Mouse (Mus musculus): Measurements from ENCODE around the gene Ccdc18. TPM values are rescaled to one million over a fixed set of nuclear protein-coding genes. Genes with fewer than 3 reads are reported as not detected.

Gene Ccdc18
- polyA plus RNA-seq, 1 experiment from 2014 or later: 13.6 TPM

DNA sequence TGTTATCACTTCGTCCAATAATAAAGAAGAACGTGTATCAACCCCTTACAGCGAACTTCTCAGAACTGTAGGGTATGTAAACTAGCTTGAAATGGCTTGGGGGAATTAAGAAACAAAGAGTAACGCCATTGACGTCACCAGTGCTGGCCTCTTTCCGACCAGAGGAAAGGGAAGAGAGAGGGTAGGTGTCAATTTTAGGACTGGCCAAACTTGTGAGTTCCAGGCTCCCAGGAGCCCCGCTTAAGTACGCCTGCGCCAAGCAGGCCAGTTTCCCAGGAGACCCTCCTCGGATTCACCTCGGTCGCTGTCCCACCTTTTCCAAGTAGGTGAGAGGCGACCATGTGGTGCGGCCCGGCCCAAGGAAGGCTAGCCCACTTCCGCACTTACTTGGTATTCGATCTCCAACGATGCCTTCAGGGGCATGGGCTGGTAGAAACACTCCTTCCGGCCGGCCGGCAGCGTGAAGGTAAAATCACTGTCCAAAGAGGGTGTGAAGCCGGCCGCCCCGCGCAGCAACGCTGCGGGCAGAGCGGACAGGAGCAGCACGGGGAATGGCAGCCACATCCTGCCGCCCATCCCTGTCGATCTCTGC is 730 bp upstream of the Ccdc18 start:
- peaks cover 3% of the 10 kb centered on the region; the same call in 1 of the 2 replicates for H3K36me3 ChIP-seq (ENCODE audit: control insufficient read depth, insufficient read depth, low read length)
- H3K4me3 ChIP-seq (ENCODE audit: low read length): peak overlapping the region; percentile 79
- peak overlapping the region; percentile 81 for H3K9ac ChIP-seq (ENCODE audit: low read length)
- H3K27ac ChIP-seq (ENCODE audit: low read length): peak overlapping the region; percentile 91
- no peaks in the 10 kb centered on the region for H3K9me3 ChIP-seq (ENCODE audit: control insufficient read depth, low read length)
- H3K4me1 ChIP-seq (replicated peaks; ENCODE audit: control insufficient read depth, insufficient read depth, low read length): peaks cover 4% of the 10 kb centered on the region; the same call in 1 of the 2 replicates
- peak; percentile 53 for ATAC-seq (ENCODE audit: low read depth)
- H3K27me3 ChIP-seq (ENCODE audit: control insufficient read depth, insufficient read depth, low read depth, low read length): no peaks in the 10 kb centered on the region
- WGBS: 0% methylated on average over 32 of the region's 32 CpGs
- H3K4me2 ChIP-seq (ENCODE audit: low read depth, low read length): peak overlapping the region; percentile 79

DNA sequence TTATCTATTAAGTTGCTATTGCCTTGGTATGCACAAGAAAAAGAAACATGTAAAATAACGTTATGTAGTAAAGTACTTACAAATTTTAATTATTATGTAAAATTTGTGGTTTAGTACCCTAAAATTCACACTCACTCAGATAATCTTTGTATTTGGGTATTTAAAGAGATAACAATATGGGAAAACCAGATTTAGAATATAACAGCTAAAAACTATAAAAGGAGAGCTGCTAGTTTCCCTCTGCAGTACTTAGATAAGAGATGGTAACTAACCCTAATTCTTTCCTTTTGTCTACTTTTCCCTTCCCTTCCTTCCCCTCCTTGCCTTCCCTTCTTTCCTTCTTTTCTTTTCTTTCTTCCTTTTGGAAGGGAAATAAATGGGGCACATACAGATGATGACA is 19.9 kb downstream of the Ccdc18 start:
- H3K4me1 ChIP-seq (replicated peaks; ENCODE audit: control insufficient read depth, insufficient read depth, low read length): no peaks in the 10 kb centered on the region
- H3K4me3 ChIP-seq (ENCODE audit: low read length): no peak overlapping the region
- WGBS: 89% methylated on average over 1 of the region's 1 CpGs
- no peaks in the 10 kb centered on the region for H3K27me3 ChIP-seq (ENCODE audit: control insufficient read depth, insufficient read depth, low read depth, low read length)
- H3K9ac ChIP-seq (ENCODE audit: low read length): no peak overlapping the region
- H3K27ac ChIP-seq (ENCODE audit: low read length): no peak overlapping the region
- no peak overlapping the region for H3K4me2 ChIP-seq (ENCODE audit: low read depth, low read length)
- no peaks in the 10 kb centered on the region for H3K36me3 ChIP-seq (ENCODE audit: control insufficient read depth, insufficient read depth, low read length)
- ATAC-seq (ENCODE audit: low read depth): no peak
- no peaks in the 10 kb centered on the region for H3K9me3 ChIP-seq (ENCODE audit: control insufficient read depth, low read length)

DNA sequence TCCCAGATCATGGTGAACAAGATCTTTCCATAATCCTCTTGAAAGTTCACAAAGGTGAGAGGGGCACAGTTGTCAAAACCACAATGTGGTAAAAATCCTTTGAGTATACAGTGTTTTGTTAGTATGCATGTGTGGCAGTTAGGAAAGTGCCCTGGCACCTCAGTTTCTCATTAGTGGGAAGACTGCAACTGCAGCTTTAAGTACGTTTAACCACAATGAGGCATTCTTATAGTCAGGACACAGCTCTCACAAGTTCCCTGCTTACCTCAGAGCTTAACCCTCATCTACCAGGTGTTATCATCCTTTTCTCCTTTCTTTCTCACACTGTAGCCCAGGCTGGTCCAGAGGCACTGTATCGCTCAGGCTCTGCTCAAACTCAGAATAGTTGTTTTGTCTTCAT is 28.1 kb downstream of the Ccdc18 start:
- H3K9ac ChIP-seq (ENCODE audit: low read length): no peak overlapping the region
- H3K27ac ChIP-seq (ENCODE audit: low read length): no peak overlapping the region
- H3K36me3 ChIP-seq (ENCODE audit: control insufficient read depth, insufficient read depth, low read length): no peaks in the 10 kb centered on the region
- H3K4me2 ChIP-seq (ENCODE audit: low read depth, low read length): no peak overlapping the region
- no peaks in the 10 kb centered on the region for H3K9me3 ChIP-seq (ENCODE audit: control insufficient read depth, low read length)
- no peak overlapping the region for H3K4me3 ChIP-seq (ENCODE audit: low read length)
- no peak for ATAC-seq (ENCODE audit: low read depth)
- 83% methylated on average over 2 of the region's 2 CpGs for WGBS
- no peaks in the 10 kb centered on the region for H3K27me3 ChIP-seq (ENCODE audit: control insufficient read depth, insufficient read depth, low read depth, low read length)
- no peaks in the 10 kb centered on the region for H3K4me1 ChIP-seq (replicated peaks; ENCODE audit: control insufficient read depth, insufficient read depth, low read length)

DNA sequence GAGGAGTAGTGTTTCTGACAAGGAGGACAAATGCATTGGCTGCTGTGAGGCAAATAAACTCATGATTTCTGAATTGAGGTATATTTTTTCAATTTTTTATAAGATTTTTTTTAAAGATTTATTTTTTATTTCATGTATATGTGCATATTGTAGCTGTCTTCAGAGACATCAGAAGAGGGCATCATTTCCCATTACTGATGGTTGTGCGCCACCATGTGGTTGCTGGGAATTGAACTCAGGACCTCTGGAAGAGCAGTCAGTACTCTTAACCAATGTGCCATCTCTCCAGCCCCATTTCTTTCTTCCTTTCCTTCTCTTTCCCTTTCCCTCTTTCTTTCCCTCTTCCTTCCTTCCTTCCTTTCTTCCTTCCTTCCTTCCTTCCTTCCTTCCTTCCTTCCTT is 31.0 kb downstream of the Ccdc18 start:
- Histone ChIP-seq H3K9ac (ENCODE audit: low read length) (no peak overlapping the region), H3K4me3 (ENCODE audit: low read length) (no peak overlapping the region), H3K27ac (ENCODE audit: low read length) (no peak overlapping the region), H3K9me3 (ENCODE audit: control insufficient read depth, low read length) (no peaks in the 10 kb centered on the region), H3K4me1 (replicated peaks; ENCODE audit: control insufficient read depth, insufficient read depth, low read length) (no peaks in the 10 kb centered on the region), H3K36me3 (ENCODE audit: control insufficient read depth, insufficient read depth, low read length) (no peaks in the 10 kb centered on the region), H3K4me2 (ENCODE audit: low read depth, low read length) (no peak overlapping the region), H3K27me3 (ENCODE audit: control insufficient read depth, insufficient read depth, low read depth, low read length) (no peaks in the 10 kb centered on the region)
- ATAC-seq (ENCODE audit: low read depth): no peak
- 24% methylated on average over 1 of the region's 1 CpGs for WGBS

DNA sequence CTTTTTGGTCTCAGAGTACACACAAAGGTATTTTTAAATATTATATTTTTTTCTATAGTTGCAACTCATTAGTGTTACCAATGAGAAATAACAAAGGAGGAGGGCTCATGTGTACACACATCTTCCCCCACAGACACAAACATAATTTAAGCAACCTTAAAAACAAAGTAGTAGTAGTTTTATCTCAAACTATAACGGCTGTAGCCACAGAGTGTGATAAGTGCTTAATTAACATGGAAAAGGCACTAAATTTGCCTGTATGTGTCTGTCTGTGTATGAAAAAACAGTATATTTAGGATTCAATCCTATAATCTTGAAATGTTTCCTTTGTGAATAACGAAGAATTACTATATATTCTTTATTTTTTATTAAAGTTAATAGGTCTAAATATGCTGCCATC is 51.4 kb downstream of the Ccdc18 start:
- no peak overlapping the region for H3K27ac ChIP-seq (ENCODE audit: low read length)
- no peak overlapping the region for H3K4me3 ChIP-seq (ENCODE audit: low read length)
- no peaks in the 10 kb centered on the region for H3K27me3 ChIP-seq (ENCODE audit: control insufficient read depth, insufficient read depth, low read depth, low read length)
- H3K4me1 ChIP-seq (replicated peaks; ENCODE audit: control insufficient read depth, insufficient read depth, low read length): no peaks in the 10 kb centered on the region
- ATAC-seq (ENCODE audit: low read depth): no peak
- no peak overlapping the region for H3K9ac ChIP-seq (ENCODE audit: low read length)
- H3K4me2 ChIP-seq (ENCODE audit: low read depth, low read length): no peak overlapping the region
- WGBS: 81% methylated on average over 2 of the region's 2 CpGs
- no peaks in the 10 kb centered on the region for H3K36me3 ChIP-seq (ENCODE audit: control insufficient read depth, insufficient read depth, low read length)
- H3K9me3 ChIP-seq (ENCODE audit: control insufficient read depth, low read length): no peaks in the 10 kb centered on the region

DNA sequence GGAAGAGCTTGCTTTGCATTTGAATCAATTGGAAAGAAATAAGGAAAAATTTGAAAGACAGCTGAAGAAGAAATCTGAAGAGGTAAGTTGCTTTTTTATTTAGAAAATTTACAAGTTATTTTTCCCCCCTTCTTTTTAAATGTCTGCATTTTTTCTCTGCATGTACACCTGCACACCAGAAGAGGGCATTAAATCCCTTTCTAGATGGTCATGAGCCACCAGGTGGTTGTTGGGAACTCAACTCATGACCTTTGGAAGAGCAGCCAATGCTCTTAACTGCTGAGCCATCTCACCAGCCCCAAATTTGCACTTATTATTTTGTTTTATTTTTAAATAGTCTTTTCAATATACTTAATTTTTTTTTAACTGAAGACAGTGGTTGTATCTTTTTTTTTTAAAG is 56.3 kb downstream of the Ccdc18 start:
- Histone ChIP-seq H3K4me2 (ENCODE audit: low read depth, low read length) (no peak overlapping the region), H3K27me3 (ENCODE audit: control insufficient read depth, insufficient read depth, low read depth, low read length) (no peaks in the 10 kb centered on the region), H3K4me1 (replicated peaks; ENCODE audit: control insufficient read depth, insufficient read depth, low read length) (no peaks in the 10 kb centered on the region), H3K4me3 (ENCODE audit: low read length) (no peak overlapping the region), H3K9me3 (ENCODE audit: control insufficient read depth, low read length) (no peaks in the 10 kb centered on the region), H3K27ac (ENCODE audit: low read length) (no peak overlapping the region), H3K9ac (ENCODE audit: low read length) (no peak overlapping the region), H3K36me3 (ENCODE audit: control insufficient read depth, insufficient read depth, low read length) (no peaks in the 10 kb centered on the region)
- ATAC-seq (ENCODE audit: low read depth): no peak

DNA sequence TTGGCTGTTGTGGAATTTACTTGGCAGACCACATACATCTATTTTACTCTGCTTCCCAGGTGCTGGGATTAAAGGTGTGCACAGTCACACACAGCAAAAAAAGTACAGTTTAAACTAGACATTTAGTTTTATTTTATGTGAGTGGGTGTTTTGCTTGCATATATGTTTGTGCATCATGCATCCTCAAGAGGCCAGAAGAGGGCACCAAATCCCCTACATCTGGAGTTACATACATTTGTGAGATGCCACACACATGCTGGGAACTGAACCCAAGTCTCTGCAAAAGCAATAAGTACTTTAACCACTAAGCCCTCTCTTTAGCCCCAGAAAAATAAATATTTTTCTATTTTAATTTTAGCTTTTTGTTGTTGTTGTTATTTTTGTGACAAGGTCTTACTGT is 73.3 kb downstream of the Ccdc18 start:
- Histone ChIP-seq H3K36me3 (ENCODE audit: control insufficient read depth, insufficient read depth, low read length) (no peaks in the 10 kb centered on the region), H3K4me2 (ENCODE audit: low read depth, low read length) (no peak overlapping the region), H3K4me3 (ENCODE audit: low read length) (no peak overlapping the region), H3K4me1 (replicated peaks; ENCODE audit: control insufficient read depth, insufficient read depth, low read length) (no peaks in the 10 kb centered on the region), H3K27me3 (ENCODE audit: control insufficient read depth, insufficient read depth, low read depth, low read length) (no peaks in the 10 kb centered on the region), H3K27ac (ENCODE audit: low read length) (no peak overlapping the region), H3K9me3 (ENCODE audit: control insufficient read depth, low read length) (no peaks in the 10 kb centered on the region), H3K9ac (ENCODE audit: low read length) (no peak overlapping the region)
- ATAC-seq (ENCODE audit: low read depth): no peak

DNA sequence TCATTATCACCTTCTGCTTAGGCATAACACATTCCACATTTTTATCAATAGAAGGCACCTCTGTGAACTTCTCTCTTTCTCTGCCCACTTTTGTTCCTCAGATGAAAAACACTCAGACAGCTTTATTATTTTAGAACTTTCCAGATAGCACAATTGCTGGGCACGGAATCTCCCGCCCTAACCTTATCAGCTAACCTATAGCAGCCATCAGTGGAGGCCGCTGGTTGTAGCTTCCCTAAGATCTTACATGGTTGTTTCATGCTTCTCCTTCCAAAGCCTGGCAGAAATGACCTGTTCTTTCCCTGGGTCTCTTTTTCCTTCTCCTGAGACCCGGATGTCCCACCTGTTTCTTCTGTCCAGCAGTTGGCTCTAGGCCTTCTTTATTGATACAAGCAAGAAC is 78.8 kb downstream of the Ccdc18 start:
- no peak for ATAC-seq (ENCODE audit: low read depth)
- Histone ChIP-seq H3K4me1 (replicated peaks; ENCODE audit: control insufficient read depth, insufficient read depth, low read length) (no peaks in the 10 kb centered on the region), H3K4me2 (ENCODE audit: low read depth, low read length) (no peak overlapping the region), H3K27ac (ENCODE audit: low read length) (no peak overlapping the region), H3K9ac (ENCODE audit: low read length) (no peak overlapping the region), H3K4me3 (ENCODE audit: low read length) (no peak overlapping the region), H3K9me3 (ENCODE audit: control insufficient read depth, low read length) (no peaks in the 10 kb centered on the region), H3K36me3 (ENCODE audit: control insufficient read depth, insufficient read depth, low read length) (no peaks in the 10 kb centered on the region), H3K27me3 (ENCODE audit: control insufficient read depth, insufficient read depth, low read depth, low read length) (no peaks in the 10 kb centered on the region)
- 81% methylated on average over 4 of the region's 4 CpGs for WGBS

DNA sequence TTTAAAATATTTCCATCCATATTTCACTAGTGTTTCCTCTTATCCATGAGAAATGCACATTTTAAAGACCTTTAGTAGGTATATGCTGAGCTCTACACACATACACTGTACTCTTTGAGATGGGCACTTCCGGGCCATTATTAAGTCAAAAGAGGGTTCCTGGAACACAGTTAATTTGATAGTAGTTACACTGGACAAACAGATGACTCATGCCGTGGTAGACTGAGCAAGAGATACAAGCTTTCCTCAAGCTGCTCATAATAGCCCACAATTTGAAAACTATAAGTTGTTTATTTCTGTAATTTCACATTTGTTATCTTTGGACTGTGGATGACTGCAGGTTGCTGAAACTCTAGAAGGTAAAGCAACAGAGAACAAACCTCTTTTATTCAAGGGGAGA is 82.3 kb downstream of the Ccdc18 start:
- no peak for ATAC-seq (ENCODE audit: low read depth)

DNA sequence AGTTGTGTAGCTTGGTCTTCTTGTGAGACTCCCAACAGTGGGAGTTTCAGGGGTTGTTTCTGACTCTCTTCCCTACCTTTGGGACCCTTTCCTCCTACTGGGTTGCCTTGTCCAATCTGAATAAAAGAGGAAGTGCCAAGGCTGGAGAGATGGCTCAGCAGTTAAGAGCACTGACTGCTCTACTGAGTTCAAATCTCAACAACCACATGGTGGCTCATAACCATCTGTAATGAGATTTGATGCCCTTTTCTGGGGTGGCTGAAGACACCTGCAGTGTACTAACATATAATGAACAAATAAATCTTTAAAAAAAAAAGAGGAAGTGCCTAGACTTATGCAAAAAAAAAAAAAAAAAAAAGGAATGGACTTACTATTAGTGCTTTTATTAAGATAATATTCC is 91.4 kb downstream of the Ccdc18 start:
- no peak overlapping the region for H3K27ac ChIP-seq (ENCODE audit: low read length)
- no peaks in the 10 kb centered on the region for H3K9me3 ChIP-seq (ENCODE audit: control insufficient read depth, low read length)
- H3K4me1 ChIP-seq (replicated peaks; ENCODE audit: control insufficient read depth, insufficient read depth, low read length): no peaks in the 10 kb centered on the region
- H3K9ac ChIP-seq (ENCODE audit: low read length): no peak overlapping the region
- H3K36me3 ChIP-seq (ENCODE audit: control insufficient read depth, insufficient read depth, low read length): no peaks in the 10 kb centered on the region
- ATAC-seq (ENCODE audit: low read depth): no peak
- no peaks in the 10 kb centered on the region for H3K27me3 ChIP-seq (ENCODE audit: control insufficient read depth, insufficient read depth, low read depth, low read length)
- no peak overlapping the region for H3K4me3 ChIP-seq (ENCODE audit: low read length)
- H3K4me2 ChIP-seq (ENCODE audit: low read depth, low read length): no peak overlapping the region

More for the DNA sequence above, 82.3 kb downstream of the Ccdc18 start:
- Histone ChIP-seq H3K36me3 (ENCODE audit: control insufficient read depth, insufficient read depth, low read length) (no peaks in the 10 kb centered on the region), H3K27me3 (ENCODE audit: control insufficient read depth, insufficient read depth, low read depth, low read length) (no peaks in the 10 kb centered on the region), H3K27ac (ENCODE audit: low read length) (no peak overlapping the region), H3K4me3 (ENCODE audit: low read length) (no peak overlapping the region), H3K4me2 (ENCODE audit: low read depth, low read length) (no peak overlapping the region), H3K9ac (ENCODE audit: low read length) (no peak overlapping the region), H3K4me1 (replicated peaks; ENCODE audit: control insufficient read depth, insufficient read depth, low read length) (no peaks in the 10 kb centered on the region), H3K9me3 (ENCODE audit: control insufficient read depth, low read length) (no peaks in the 10 kb centered on the region)
- 91% methylated on average over 2 of the region's 2 CpGs for WGBS

All from lung, embryonic 16.5 days (tissue).